Comparison of ENCODE assay signal across 11 mouse cellular contexts in genomic region chr9:102727662-102728468, GRCm38 (mm10). TPM values are rescaled to one million over a fixed set of nuclear protein-coding genes. Genes with fewer than 3 reads are reported as not detected.
DNase-seq lines count a peak whose midpoint lies in the region; ATAC-seq lines count a peak whose summit lies in the region.
"Had no signal": no experiment of that assay in that cellular context is flagged by ENCODE, and none has a peak within 500 bp of the region (broad histone marks: within the 10 kb centered on the region; RNA-seq: fewer than 3 reads in every experiment).

No protein-coding gene starts in this region.

- peaks cover 84% of the 10 kb centered on the region for H3K4me1 ChIP-seq in heart, embryonic 10.5 days
- H3K4me1 ChIP-seq in midbrain, embryonic 13.5 days (replicated peaks), result peaks cover 64% of the 10 kb centered on the region
- peaks cover 72% of the 10 kb centered on the region for H3K4me1 ChIP-seq in midbrain, embryonic 10.5 days

- no peak for DNase-seq in heart, embryonic 10.5 days (ENCODE audit: low spot score)
- no peak for DNase-seq in heart, postnatal 4 days
- no peak for DNase-seq in midbrain, embryonic 10.5 days (ENCODE audit: low spot score)
- peak; percentile 45 for DNase-seq in kidney, adult 9 months
- DNase-seq in frontal cortex, adult 2 months (ENCODE audit: extremely low spot score in 1 of 2, low spot score in 1 of 2), result no peak
- DNase-seq in spleen, postnatal 4 days (ENCODE audit: low spot score in 2 of 2), result no peak
- DNase-seq: cerebellum, postnatal 10 days; lung, postnatal 4 days had no signal

- ATAC-seq in midbrain, embryonic 13.5 days, result no peak

- H3K4me3 ChIP-seq in heart, embryonic 10.5 days, result no peak overlapping the region
- no peak overlapping the region for H3K4me3 ChIP-seq in midbrain, embryonic 13.5 days (replicated peaks)
- no peak overlapping the region for H3K4me3 ChIP-seq in midbrain, embryonic 10.5 days
- H3K4me3 ChIP-seq: hindbrain, embryonic 12.5 days; limb, embryonic 13.5 days had no signal

- no peaks in the 10 kb centered on the region for H3K27me3 ChIP-seq in heart, embryonic 10.5 days (ENCODE audit: insufficient read depth, poor library complexity, severe bottlenecking)
- H3K27me3 ChIP-seq in midbrain, embryonic 13.5 days, result no peaks in the 10 kb centered on the region
- no peaks in the 10 kb centered on the region for H3K27me3 ChIP-seq in midbrain, embryonic 10.5 days (ENCODE audit: low read depth, poor library complexity, severe bottlenecking)
- H3K27me3 ChIP-seq: hindbrain, embryonic 12.5 days; limb, embryonic 13.5 days had no signal

- peaks cover 94% of the 10 kb centered on the region for H3K36me3 ChIP-seq in heart, embryonic 10.5 days
- H3K36me3 ChIP-seq in midbrain, embryonic 13.5 days, result peaks cover 100% of the 10 kb centered on the region
- H3K36me3 ChIP-seq in midbrain, embryonic 10.5 days, result peaks cover 100% of the 10 kb centered on the region

- H3K27ac ChIP-seq in heart, embryonic 10.5 days, result peak overlapping the region; percentile 80
- 0 out of 2 replicates have a peak overlapping the region, but pooled peaks have one; percentile 6 for H3K27ac ChIP-seq in midbrain, embryonic 13.5 days
- no peak overlapping the region for H3K27ac ChIP-seq in midbrain, embryonic 10.5 days (replicated peaks)

- WGBS in heart, embryonic 10.5 days, result 76% methylated on average over 25 of the region's 25 CpGs
- WGBS in midbrain, embryonic 13.5 days, result 94% methylated on average over 25 of the region's 25 CpGs
- 88% methylated on average over 25 of the region's 25 CpGs for WGBS in midbrain, embryonic 10.5 days

- no peaks in the 10 kb centered on the region for H3K9me3 ChIP-seq in heart, embryonic 10.5 days
- no peaks in the 10 kb centered on the region for H3K9me3 ChIP-seq in midbrain, embryonic 13.5 days
- no peaks in the 10 kb centered on the region for H3K9me3 ChIP-seq in midbrain, embryonic 10.5 days (replicated peaks)
- H3K9me3 ChIP-seq: hindbrain, embryonic 12.5 days; limb, embryonic 13.5 days had no signal

- no peak overlapping the region for H3K9ac ChIP-seq in midbrain, embryonic 13.5 days (replicated peaks)
- H3K9ac ChIP-seq: limb, embryonic 13.5 days had no signal

- no peak overlapping the region for H3K4me2 ChIP-seq in midbrain, embryonic 13.5 days (replicated peaks)
- H3K4me2 ChIP-seq: hindbrain, embryonic 12.5 days; limb, embryonic 13.5 days had no signal

RNA-seq across cellular contexts. Expression of gene Amotl2, which starts 11.4 kb away (rescaled TPM):
- 52.5 and 54.8 TPM in 2 replicates for polyA plus RNA-seq in heart, embryonic 10.5 days (2016; fragmentation: Nextera tagmentation; extraction: Ambion mirVana)
- 10 to 100 TPM; 90.0 to 91.6 TPM for total RNA-seq in heart, postnatal 4 days (2021)
- polyA plus RNA-seq in midbrain, embryonic 13.5 days (2015; fragmentation: Nextera tagmentation; extraction: Ambion mirVana), result 65.0 and 80.6 TPM in 2 replicates
- polyA plus RNA-seq in midbrain, embryonic 10.5 days (2016; fragmentation: Nextera tagmentation; extraction: Ambion mirVana), result 60.3 and 71.1 TPM in 2 replicates
- 13.9 and 14.1 TPM in 2 replicates for polyA plus RNA-seq in frontal cortex, adult 2 months (2012; rRNA removed)
